Mouse (Mus musculus) liver, embryonic 14.5 days (tissue): ENCODE measurements around the gene Dmac2. TPM values are rescaled to one million over a fixed set of nuclear protein-coding genes. Genes with fewer than 3 reads are reported as not detected.

Source experiments
- ATAC-seq: fragments of 200-750 bp; cut with Nextera tagmentation; 2 replicates; pipeline ENCODE4 v1.8.0; 2017; ENCODE audit warnings: moderate number of reproducible peaks, mild to moderate bottlenecking, moderate library complexity; ENCODE audit not compliant: insufficient read depth
- DNase-seq, 3 experiments: peaks; one replicate each; pipeline ENCODE4 v3.0.0-alpha.2; 2012 to 2013; ENCODE audit warnings: low read depth in 3 of 3, low spot score in 3 of 3
- H3K27ac ChIP-seq: fragments of 300-500 bp; sonication (generic); 2 replicates; pipeline ENCODE4 v1.5.1; 2014; ENCODE audit warnings: moderate library complexity, mild to moderate bottlenecking, control low read depth, inconsistent platforms
- H3K27me3 ChIP-seq: fragments of 300-500 bp; sonication (generic); 2 replicates; pipeline ENCODE4 v1.6.1; 2014; ENCODE audit warnings: mild to moderate bottlenecking, low read length, moderate library complexity; ENCODE audit not compliant: control insufficient read depth, insufficient read depth
- H3K36me3 ChIP-seq: fragments of 300-500 bp; sonication (generic); replicated peaks from 2 replicates; pipeline ENCODE4 v1.6.1; 2014; ENCODE audit warnings: low read depth; ENCODE audit not compliant: control insufficient read depth, insufficient read depth
- H3K4me1 ChIP-seq, 2 experiments: fragments of 200-500 bp in 1 of 2; fragments of 300-500 bp in 1 of 2; sonication (generic) in 1 of 2; replicated peaks; 2 replicates each; pipeline ENCODE4 v1.6.1; 2012 to 2014; ENCODE audit warnings: antibody characterized with exemption in 1 of 2, inconsistent platforms in 1 of 2, low read length in 1 of 2; ENCODE audit not compliant: control insufficient read depth in 2 of 2, insufficient read depth in 2 of 2
- H3K4me2 ChIP-seq: fragments of 300-500 bp; sonication (generic); 2 replicates; pipeline ENCODE4 v1.6.1; 2014; ENCODE audit warnings: low read depth, mild to moderate bottlenecking, control low read depth, moderate library complexity
- H3K4me3 ChIP-seq, 2 experiments: fragments of 200-500 bp in 1 of 2; fragments of 300-500 bp in 1 of 2; sonication (generic) in 1 of 2; 2 replicates each; pipeline ENCODE4 v1.5.1; 2012 to 2014; ENCODE audit warnings: low read depth in 2 of 2, low read length in 2 of 2, mild to moderate bottlenecking in 2 of 2, control low read depth in 1 of 2, inconsistent platforms in 1 of 2, moderate library complexity in 1 of 2; ENCODE audit not compliant: insufficient read depth in 1 of 2
- H3K9ac ChIP-seq: fragments of 300-500 bp; sonication (generic); replicated peaks from 2 replicates; pipeline ENCODE4 v1.6.1; 2014; ENCODE audit warnings: mild to moderate bottlenecking, control low read depth, moderate library complexity
- H3K9me3 ChIP-seq: fragments of 300-500 bp; sonication (generic); 2 replicates; pipeline ENCODE4 v1.6.1; 2016; ENCODE audit warnings: low read length, mixed read lengths; ENCODE audit not compliant: control insufficient read depth
- CTCF ChIP-seq: IDR thresholded peaks from 2 replicates; pipeline ENCODE4 v1.5.1; 2016; ENCODE audit warnings: antibody characterized with exemption, low read depth, control low read depth
- EP300 ChIP-seq: IDR thresholded peaks from 2 replicates; pipeline ENCODE4 v1.6.1; 2016; ENCODE audit warnings: antibody characterized with exemption, low read depth
- WGBS: fragments of 180-500 bp; shearing (Covaris S2); extraction: QIAGEN DNeasy Blood & Tissue Kit; methylation state at CpG from one replicate; pipeline ENCODE4 v1.1.7; 2014; ENCODE audit not compliant: insufficient replicate concordance; 5-methylcytosine and 5-hydroxymethylcytosine counted together
- polyA plus RNA-seq, 2 experiments: library from polyadenylated mRNA; depleted of rRNA in 1 of 2; stranded (reverse) in 1 of 2; unstranded in 1 of 2; fragments of >200 nt; fragmentation: Nextera tagmentation in 1 of 2; extraction: Ambion mirVana in 1 of 2; gene quantifications; 2 replicates each; pipeline versions ENCODE4 v1.2.1 to v1.2.3; 2012 to 2014

Dmac2 gene
- polyA plus RNA-seq, 2 experiments = 6.9 to 8.1 TPM

DNA sequence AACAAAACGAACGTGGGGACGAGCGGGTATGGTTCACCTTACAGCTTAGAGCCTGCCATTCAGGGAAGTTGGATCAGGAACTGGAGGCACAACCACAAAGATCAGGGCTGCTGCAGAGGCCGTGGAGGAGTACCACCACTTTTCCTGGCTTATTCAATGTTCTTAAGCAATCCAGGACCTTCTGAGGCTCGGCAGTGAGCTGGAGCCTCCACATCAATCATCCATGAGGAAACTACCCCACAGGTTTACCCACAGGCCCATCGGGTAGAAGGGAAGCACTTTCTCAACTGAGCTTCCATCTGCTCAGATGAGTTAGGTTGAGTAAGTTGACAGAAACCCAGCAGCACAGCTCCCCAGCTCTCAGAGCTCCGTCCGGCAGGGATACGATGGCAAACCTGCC lies 39.8 kb upstream of the Dmac2 start:
- WGBS = 49% methylated on average over 10 of the region's 10 CpGs
- ATAC-seq = no peak

DNA sequence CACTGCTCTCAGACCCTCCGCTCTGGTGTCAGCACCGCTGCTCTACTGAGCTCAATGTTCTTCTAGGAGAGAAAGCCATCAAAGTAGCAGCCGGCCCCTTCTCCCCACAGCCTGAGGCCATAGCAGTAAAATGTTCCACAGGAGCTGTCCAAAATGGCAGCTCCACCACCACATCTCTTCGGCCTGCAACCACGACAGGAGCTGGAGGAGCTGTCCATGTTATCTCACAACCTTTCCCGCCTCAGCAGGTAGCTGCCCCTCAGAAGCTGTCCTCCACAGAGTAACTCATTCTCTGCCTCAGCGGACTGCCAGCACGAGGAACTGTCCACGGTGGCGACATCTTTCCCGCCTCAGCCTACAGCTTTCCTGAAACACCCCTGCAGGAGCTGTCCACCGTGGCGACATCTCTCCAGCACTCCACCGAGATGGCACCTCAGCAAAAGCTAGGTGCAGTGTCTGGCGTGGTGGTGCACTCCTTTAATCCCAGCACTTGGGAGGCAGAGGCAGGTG lies 36.9 kb upstream of the Dmac2 start:
- ATAC-seq = no peak
- no peak overlapping the region for H3K9ac ChIP-seq
- no peaks in the 10 kb centered on the region for H3K27me3 ChIP-seq
- TF ChIP-seq EP300 = no peak
- TF ChIP-seq CTCF = no peak
- H3K27ac ChIP-seq = no peak overlapping the region
- WGBS = 67% methylated on average over 15 of the region's 15 CpGs
- H3K4me1 ChIP-seq = no peaks in the 10 kb centered on the region
- DNase-seq = no peak
- no peak overlapping the region for H3K4me3 ChIP-seq
- H3K36me3 ChIP-seq = no peaks in the 10 kb centered on the region
- no peak overlapping the region for H3K4me2 ChIP-seq
- H3K9me3 ChIP-seq = no peaks in the 10 kb centered on the region

More for the DNA sequence above, 39.8 kb upstream of the Dmac2 start:
- Histone ChIP-seq H3K27ac (no peak overlapping the region), H3K9ac (no peak overlapping the region), H3K9me3 (no peaks in the 10 kb centered on the region), H3K4me1 (no peaks in the 10 kb centered on the region; a peak in 1 of 4 replicates), H3K36me3 (no peaks in the 10 kb centered on the region), H3K4me2 (no peak overlapping the region), H3K4me3 (no peak overlapping the region), H3K27me3 (no peaks in the 10 kb centered on the region)
- DNase-seq = no peak
- no peak for TF ChIP-seq EP300
- no peak for TF ChIP-seq CTCF

DNA sequence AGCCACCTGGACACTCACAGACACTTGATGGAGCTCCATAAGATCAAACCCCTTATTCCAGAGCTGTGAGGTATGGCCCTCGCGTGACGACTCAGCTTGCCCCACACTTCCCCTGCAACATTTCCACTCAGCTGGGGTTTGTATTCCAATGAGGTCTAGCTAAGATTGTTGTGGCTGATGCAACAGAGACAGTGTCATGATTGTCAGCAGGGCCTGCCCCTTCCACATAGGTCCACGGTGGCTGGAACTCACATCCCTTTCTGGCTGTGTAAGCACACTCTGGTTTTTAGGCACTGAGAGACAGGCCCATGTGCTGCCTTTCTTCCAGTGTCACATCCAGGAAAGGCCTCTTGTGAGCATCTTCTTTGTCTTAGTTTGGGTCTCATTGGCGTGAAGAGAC lies 34.6 kb upstream of the Dmac2 start:
- WGBS = 57% methylated on average over 5 of the region's 5 CpGs
- Histone ChIP-seq H3K36me3 (no peaks in the 10 kb centered on the region), H3K9me3 (no peaks in the 10 kb centered on the region), H3K9ac (no peak overlapping the region), H3K4me3 (no peak overlapping the region), H3K27ac (no peak overlapping the region), H3K4me2 (no peak overlapping the region), H3K4me1 (no peaks in the 10 kb centered on the region), H3K27me3 (no peaks in the 10 kb centered on the region)
- TF ChIP-seq EP300 (no peak), CTCF (no peak)
- ATAC-seq (no peak), DNase-seq (no peak)

DNA sequence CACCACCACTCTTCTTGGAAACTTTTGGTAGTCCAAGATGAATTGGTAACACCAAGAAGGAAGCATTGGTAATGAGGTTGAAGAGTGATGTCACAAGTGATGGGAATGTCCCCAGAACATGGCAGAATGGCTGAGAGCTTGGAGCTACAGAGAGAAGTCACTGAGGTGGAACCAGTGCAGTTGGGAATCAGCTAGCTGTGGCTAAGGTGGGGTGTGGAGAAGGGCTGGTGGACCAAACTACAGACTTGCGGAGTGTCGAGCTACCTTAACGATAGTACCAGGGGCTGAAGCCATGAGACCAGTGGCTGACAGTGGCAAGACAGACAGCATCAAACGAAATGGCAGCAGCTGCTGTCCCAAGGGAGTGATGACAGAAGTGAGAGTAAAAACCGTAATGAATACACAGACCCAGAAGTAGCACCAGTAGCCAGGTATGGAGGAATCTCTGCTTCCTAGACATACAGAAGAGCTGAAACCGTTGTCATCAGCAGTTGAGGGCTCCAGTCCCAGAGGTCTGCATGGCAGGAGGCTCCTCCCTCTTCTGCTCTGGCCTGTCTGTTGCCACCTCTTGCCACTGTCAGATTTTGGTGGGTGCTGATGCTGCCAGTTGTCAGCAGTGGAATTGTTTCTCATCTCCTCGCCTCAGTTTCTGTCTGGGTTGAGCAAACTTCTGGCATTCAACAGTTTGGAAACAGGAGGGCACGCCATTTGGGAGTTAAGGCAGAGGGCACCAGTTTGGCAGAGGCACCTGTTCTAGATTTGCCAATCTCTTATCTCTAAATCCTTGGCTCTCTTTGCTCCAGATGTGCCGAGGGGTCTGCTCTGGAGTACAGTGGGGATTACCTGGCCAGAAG lies 33.6 kb upstream of the Dmac2 start:
- 51% methylated on average over 9 of the region's 9 CpGs for WGBS
- no peak overlapping the region for H3K9ac ChIP-seq
- H3K4me2 ChIP-seq = no peak overlapping the region
- TF ChIP-seq EP300 = no peak
- no peak for TF ChIP-seq CTCF
- H3K4me3 ChIP-seq = no peak overlapping the region
- no peaks in the 10 kb centered on the region for H3K27me3 ChIP-seq
- no peaks in the 10 kb centered on the region for H3K4me1 ChIP-seq
- no peak for DNase-seq
- H3K36me3 ChIP-seq = no peaks in the 10 kb centered on the region
- H3K9me3 ChIP-seq = no peaks in the 10 kb centered on the region
- no peak overlapping the region for H3K27ac ChIP-seq
- no peak for ATAC-seq

DNA sequence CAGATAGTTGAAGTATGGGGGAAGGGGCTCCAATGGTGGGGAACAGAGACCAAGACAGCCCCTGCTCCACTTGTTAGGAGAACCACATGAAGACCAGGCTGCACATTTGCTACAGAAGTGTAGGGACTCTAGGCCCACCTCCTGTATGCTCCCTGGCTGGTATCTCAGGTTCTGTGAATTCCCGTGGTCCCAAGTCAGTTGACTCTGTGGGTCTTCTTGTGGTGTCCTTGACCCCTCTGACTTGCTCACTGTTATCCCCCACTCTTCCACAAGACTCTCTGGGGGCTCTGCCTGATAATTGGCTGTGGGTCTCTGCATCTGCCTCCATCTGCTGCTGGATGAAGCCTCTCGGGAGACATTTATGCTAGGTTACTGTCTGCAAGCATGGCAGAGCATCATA lies 28.0 kb upstream of the Dmac2 start:
- Histone ChIP-seq H3K27me3 (no peaks in the 10 kb centered on the region), H3K27ac (no peak overlapping the region), H3K4me1 (no peaks in the 10 kb centered on the region; a peak in 1 of 4 replicates), H3K4me3 (no peak overlapping the region), H3K36me3 (no peaks in the 10 kb centered on the region), H3K9ac (no peak overlapping the region), H3K4me2 (no peak overlapping the region), H3K9me3 (no peaks in the 10 kb centered on the region)
- no peak for ATAC-seq
- no peak for DNase-seq
- 70% methylated on average over 2 of the region's 2 CpGs for WGBS
- TF ChIP-seq EP300 = no peak
- no peak for TF ChIP-seq CTCF
